Mouse (Mus musculus): ENCODE results near the gene Nup153.

Nup153 gene

DNA sequence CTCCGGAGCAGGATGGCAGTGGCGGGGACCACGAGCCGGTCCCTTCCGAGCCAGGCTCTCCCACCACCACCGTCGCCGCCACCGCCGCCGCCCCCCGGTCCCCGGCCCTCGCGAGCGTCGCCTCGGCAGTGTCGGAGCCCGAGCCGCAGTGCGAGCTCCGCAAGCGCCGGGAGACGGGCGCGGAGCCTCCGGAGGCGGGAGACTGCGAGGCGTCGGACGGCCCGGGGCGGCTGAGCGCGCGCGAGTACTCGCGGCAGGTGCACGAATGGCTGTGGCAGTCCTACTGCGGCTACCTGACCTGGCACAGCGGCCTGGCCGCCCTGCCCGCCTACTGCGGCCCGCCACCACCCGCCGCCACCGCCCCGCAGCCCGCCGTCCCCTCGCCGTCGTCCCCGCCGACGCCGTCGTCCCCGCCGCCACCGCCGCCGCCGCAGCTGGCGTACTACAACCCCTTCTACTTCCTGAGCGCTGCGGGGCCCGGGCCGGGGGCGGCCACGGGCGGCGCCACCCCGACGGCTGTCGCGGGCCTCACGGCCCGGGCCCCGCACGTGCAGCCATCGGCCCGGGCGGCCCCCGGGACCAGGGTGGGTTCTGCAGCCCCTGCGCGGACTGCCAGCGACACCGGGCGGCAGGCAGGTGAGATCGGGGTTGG is 58.0 kb downstream of the Nup153 start:
- no peak for DNase-seq (ENCODE audit: low spot score)

- peak; percentile 87 for DNase-seq (ENCODE audit: low spot score)
These were observed 58.6 kb downstream of the Nup153 start, which contains the start of gene Fam8a1 for GRCm38 (mm10) chr13:46669048-46669619. Fam8a1 (plus strand) TSS chr13:46669522.

DNA sequence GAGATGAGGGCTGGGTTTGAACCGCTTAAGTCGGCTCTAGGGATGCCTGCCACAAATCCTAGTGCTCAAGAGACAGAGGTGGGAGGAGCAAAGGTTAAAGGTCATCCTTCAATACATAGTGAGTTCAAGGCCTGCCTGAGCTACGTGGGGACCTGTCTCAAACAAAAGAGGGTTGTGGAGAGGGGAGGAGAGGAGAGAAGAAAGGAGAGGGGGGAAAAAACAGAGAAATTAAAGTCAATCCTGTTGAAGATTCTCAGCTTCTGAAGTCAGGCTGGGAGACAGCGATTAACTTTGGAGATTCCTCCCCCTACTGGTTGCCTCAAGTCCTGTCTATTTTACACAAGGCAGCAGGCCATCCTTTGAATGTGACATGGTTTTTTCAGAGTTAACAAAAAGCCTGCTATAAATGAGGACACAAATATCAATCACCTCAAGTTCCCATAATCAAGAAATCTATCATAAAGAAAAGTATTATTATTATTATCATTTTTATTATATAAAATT is 64.2 kb downstream of the Nup153 start:
- no peak for DNase-seq (ENCODE audit: low spot score)

GRCm38 (mm10) chr13:46659211-46659610 is 68.5 kb downstream of the Nup153 start:
- no peak for DNase-seq (ENCODE audit: low spot score)

DNA sequence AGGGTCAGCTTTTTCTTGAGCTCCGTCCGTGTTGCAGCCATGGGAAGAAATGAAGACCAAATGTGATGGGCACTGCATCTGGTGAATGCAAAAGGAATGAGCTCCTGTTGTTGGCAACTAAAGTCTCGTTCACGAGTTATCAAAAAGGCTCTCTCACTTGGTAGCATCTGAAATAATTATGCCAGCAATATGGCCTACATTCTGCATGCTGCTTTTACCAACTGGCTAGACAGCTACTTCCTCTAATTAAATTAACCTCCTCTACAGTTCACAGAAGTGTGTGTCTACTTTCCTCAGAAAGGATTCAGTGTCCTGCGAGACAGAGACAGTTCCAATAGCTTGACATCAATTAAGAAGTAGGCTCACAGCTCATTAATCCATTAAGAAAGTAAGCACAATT is 73.2 kb downstream of the Nup153 start:
- DNase-seq (ENCODE audit: low spot score): no peak

DNA sequence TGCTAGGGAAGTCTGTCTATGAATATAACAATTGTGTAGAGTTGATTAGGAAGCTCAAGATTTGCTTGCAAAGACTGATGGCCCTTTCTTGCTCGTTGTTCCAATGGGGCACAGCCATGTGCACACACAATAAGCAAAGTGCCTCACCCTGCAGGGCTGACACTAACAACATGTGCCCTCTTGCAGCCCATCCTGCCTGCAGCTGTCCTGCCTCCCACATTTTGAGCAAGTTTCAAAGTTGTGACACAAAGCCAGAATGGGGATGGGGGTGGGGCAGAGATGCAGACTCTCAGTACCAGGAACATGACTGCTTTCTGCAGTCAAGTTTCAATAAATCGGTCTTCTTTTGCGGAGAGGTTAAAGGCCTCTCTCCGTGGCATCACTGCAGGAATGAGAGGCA is 74.1 kb downstream of the Nup153 start:
- no peak for DNase-seq (ENCODE audit: low spot score)

GRCm38 (mm10) chr13:46652671-46653070 is 75.1 kb downstream of the Nup153 start:
- no peak for DNase-seq (ENCODE audit: low spot score)

DNA sequence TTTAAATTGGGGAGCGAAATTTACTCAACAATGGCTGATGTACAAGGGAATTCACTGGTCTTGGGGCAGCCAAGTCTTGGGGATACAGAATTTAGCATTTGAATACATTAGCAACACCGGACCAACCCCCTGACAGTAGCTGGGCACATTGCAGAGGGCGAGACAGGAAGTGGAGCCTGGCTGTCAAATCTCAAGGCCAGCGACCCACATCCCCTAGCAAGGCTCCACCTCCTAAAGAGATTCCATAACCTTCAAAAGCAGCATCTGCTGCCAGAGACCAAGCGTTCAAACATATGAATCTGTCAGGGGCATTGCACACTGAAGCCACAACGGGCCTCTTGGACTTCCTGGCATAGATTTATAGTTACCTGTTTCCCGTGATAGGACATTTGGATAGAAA is 75.9 kb downstream of the Nup153 start:
- DNase-seq (ENCODE audit: low spot score): no peak

GRCm38 (mm10) chr13:46645476-46645875 is 82.3 kb downstream of the Nup153 start:
- DNase-seq (ENCODE audit: low spot score): no peak

DNA sequence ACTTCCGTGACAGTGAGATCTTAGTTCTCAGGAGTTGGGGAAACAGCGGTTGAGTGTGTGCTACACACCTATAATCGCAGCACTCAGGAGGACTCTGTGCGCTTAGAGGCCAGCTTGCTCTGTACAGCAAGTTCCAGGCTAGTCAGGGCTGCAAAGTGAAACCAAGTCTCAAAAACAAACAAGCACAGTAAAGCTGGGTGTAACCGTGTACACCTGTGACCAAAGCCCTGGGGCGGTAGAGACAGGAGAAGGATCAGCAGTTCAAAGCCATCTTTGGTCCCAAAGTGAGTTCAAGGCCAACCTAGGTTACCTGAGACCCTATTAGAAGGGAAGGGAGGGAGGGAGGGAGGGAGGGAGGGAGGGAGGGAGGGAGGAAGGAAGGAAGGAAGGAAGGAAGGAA is 83.6 kb downstream of the Nup153 start:
- DNase-seq (ENCODE audit: low spot score): no peak

DNA sequence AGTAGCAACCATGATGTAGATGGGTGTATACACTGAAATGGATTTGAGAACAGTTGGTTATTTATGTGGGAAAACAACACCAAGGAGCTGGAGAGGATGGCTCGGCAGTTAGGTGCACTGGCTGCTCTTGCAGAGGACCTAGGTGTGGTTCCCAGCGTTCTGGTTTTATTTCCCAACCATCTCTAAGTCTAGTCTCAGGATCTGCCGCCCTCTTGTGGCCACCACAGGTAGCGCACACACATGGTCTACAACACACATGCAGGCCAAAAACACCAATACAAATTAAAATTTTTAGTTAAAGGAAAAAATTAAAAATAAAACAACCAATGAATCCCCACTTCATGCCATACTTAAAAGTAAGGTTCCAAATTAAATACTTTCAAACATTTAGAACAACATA is 85.4 kb downstream of the Nup153 start:
- DNase-seq (ENCODE audit: low spot score): no peak

- DNase-seq (ENCODE audit: low spot score): peak; percentile 47
These were observed 86.9 kb downstream of the Nup153 start for GRCm38 (mm10) chr13:46640608-46641468.

- no peak for DNase-seq (ENCODE audit: low spot score)
These were observed 93.6 kb downstream of the Nup153 start for GRCm38 (mm10) chr13:46634133-46634488.

DNA sequence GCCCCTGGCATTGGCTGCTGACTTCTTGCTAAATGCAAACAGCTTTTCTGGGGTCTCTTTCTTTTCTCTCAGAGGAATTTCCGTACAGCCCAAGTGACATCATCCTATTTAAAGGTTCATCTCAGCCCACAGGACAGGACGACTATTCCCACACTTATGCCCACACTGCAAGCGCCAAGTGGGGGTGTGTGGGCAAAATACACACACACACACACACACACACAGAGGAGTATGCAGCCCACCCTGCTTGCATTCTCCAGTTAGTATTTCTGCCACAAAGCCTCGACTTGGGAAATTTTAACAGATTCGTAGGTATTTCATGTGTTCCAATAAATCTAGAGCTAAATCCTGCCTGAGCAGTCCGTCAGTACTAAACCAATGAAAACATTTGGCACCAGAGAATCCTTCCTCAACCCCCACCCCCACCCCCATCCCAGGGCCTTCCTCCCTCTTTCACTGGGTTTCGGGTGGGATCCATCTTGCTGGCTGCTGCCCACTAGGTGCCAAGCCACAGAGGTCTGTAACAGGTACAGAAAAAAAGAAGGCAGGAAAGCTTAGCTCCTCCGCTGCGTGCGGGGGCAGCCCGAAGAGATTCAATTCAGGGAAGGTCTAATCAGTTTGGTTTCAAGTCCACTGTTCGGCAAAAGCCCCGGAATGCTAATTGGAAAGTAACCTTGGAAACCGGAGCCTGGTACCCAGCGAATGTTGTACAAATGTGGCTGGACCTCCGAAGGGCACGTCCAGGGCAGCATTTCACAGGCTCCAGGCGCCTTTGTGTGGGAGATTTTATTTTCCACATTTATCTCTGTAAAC is 94.2 kb downstream of the Nup153 start:
- no peak for DNase-seq (ENCODE audit: low spot score)

- no peak for DNase-seq (ENCODE audit: low spot score)
These were observed 94.9 kb downstream of the Nup153 start for GRCm38 (mm10) chr13:46632796-46633195.
